Mouse (Mus musculus): ENCODE data around the gene Olfr1427. TPM values are rescaled to one million over a fixed set of nuclear protein-coding genes. Genes with fewer than 3 reads are reported as not detected.
"Not testable (repeated sequence)": the region's sequence is repeated elsewhere in the genome, so short reads cannot be mapped to it uniquely, and the experiment has no call there.

The Olfr1427 gene
- polyA plus RNA-seq, 1 experiment from 2014 or later = not detected

DNA sequence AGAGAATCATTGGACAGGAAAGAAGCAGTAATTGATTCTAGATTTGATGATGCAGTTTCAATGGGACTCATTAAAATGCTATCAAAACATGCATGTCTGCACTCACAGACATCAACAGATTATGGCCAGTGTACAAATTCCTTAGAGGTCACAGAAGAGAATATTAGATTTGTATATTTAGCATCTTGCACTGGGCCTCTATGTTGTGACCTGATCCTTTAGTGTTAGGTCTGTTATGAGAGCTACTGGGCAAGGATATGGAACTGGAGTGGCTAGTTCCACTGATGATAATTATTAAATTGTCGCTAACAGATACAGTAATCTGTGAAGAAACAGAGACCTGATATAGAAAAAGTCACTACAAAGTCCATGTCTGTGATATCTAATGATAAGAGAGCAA lies 11.2 kb downstream of the Olfr1427 start, which contains the start of gene Olfr1426:
Olfr1426 (minus strand) TSS at position 101 of the 400 bp plus-strand sequence.
- 66% methylated on average over 1 of the region's 1 CpGs for WGBS (ENCODE audit: insufficient replicate concordance)
- Histone ChIP-seq H3K4me2 (no peak within 1 kb of the TSS), H3K4me1 (ENCODE audit: control insufficient read depth, insufficient read depth, low read length) (no peaks in the 10 kb centered on the region), H3K9ac (ENCODE audit: low read depth, low read length) (no peak within 1 kb of the TSS), H3K9me3 (replicated peaks; ENCODE audit: control insufficient read depth, low read length) (no peaks in the 10 kb centered on the region), H3K36me3 (ENCODE audit: control insufficient read depth, insufficient read depth, low read length) (no peaks in the 10 kb centered on the region), H3K27ac (ENCODE audit: low read depth, low read length) (no peak within 1 kb of the TSS), H3K4me3 (ENCODE audit: low read depth, low read length) (no peak within 1 kb of the TSS), H3K27me3 (ENCODE audit: control insufficient read depth, insufficient read depth, low read length) (no peaks in the 10 kb centered on the region)
- ATAC-seq (replicated peaks; ENCODE audit: insufficient number of reproducible peaks, low FRiP score, low TSS enrichment) = no peak

DNA sequence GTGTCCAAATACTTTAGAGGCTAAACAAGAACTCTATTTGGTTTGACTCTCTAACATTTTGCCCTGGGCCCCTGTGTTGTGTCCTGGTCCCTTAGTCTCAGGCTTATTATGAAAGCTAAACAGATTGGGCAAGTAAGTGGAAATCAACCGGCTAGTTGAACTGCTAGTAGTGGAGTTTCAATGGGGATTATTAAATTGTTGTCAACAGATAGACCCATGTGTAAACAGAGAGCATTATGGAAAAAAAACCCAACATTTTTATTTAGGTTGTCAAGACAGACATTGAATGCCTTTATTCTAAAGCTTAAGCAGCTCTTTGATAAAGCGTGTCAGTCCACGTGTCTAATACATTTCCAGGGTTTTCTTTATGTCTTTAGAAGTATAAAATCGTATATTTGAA lies 25.5 kb downstream of the Olfr1427 start, which contains the start of gene Olfr1425:
Olfr1425 (minus strand) TSS at position 101 of the 400 bp plus-strand sequence.
- H3K4me3 ChIP-seq (ENCODE audit: low read depth, low read length); ATAC-seq (replicated peaks; ENCODE audit: insufficient number of reproducible peaks, low FRiP score, low TSS enrichment); H3K27me3 ChIP-seq (ENCODE audit: control insufficient read depth, insufficient read depth, low read length); H3K9me3 ChIP-seq (replicated peaks; ENCODE audit: control insufficient read depth, low read length); H3K27ac ChIP-seq (ENCODE audit: low read depth, low read length); H3K9ac ChIP-seq (ENCODE audit: low read depth, low read length); H3K36me3 ChIP-seq (ENCODE audit: control insufficient read depth, insufficient read depth, low read length); H3K4me2 ChIP-seq; H3K4me1 ChIP-seq (ENCODE audit: control insufficient read depth, insufficient read depth, low read length): not testable (repeated sequence)
- 80% methylated on average over 4 of the region's 4 CpGs for WGBS (ENCODE audit: insufficient replicate concordance)

DNA sequence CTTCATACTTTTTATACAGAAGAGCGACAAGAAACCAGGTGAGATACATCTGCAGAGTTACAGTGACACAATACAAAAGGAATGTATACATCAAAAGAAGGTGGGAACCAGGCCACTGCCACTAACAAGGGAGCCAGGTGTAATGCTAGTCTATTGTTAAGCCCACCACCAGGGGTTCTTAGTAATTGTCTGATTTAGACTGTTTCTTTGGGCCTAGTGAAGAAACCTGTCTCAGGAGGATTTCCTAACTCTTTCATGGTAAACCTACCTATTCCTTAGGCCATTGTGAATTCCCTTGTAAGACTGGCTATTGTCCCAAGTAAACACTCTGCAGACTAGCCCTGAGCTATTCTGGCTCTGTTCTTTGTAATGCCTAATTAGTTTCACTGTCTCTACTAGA lies 33.6 kb downstream of the Olfr1427 start:
- ATAC-seq (replicated peaks; ENCODE audit: insufficient number of reproducible peaks, low FRiP score, low TSS enrichment); H3K4me3 ChIP-seq (ENCODE audit: low read depth, low read length); H3K9me3 ChIP-seq (replicated peaks; ENCODE audit: control insufficient read depth, low read length); H3K4me1 ChIP-seq (ENCODE audit: control insufficient read depth, insufficient read depth, low read length); H3K27me3 ChIP-seq (ENCODE audit: control insufficient read depth, insufficient read depth, low read length); H3K27ac ChIP-seq (ENCODE audit: low read depth, low read length); H3K9ac ChIP-seq (ENCODE audit: low read depth, low read length); H3K4me2 ChIP-seq; H3K36me3 ChIP-seq (ENCODE audit: control insufficient read depth, insufficient read depth, low read length): not testable (repeated sequence)
- 76% methylated on average over 1 of the region's 1 CpGs for WGBS (ENCODE audit: insufficient replicate concordance)

DNA sequence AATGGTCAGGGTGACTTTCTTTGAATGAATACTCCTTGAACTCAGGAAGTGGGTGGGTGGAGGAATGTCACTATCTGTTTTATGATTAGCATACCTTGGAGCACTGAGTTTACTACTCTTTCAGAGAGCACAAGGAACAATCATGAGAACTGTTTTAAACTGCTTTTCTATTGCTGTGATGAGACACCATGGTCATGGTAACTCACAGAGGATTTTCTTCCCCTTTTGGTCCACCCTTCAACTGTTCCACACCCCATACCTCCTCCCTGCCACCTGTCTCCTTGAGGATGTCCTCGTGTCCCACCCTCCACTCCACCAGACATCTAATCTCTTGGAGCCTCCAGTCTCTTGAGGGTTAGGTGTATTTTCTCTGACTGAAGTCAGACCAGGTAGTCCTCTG lies 35.3 kb downstream of the Olfr1427 start:
- ATAC-seq (replicated peaks; ENCODE audit: insufficient number of reproducible peaks, low FRiP score, low TSS enrichment); H3K27ac ChIP-seq (ENCODE audit: low read depth, low read length); H3K27me3 ChIP-seq (ENCODE audit: control insufficient read depth, insufficient read depth, low read length); H3K4me2 ChIP-seq; H3K9me3 ChIP-seq (replicated peaks; ENCODE audit: control insufficient read depth, low read length); H3K4me3 ChIP-seq (ENCODE audit: low read depth, low read length); H3K4me1 ChIP-seq (ENCODE audit: control insufficient read depth, insufficient read depth, low read length); H3K9ac ChIP-seq (ENCODE audit: low read depth, low read length); H3K36me3 ChIP-seq (ENCODE audit: control insufficient read depth, insufficient read depth, low read length): not testable (repeated sequence)
- 48% methylated on average over 1 of the region's 1 CpGs for WGBS (ENCODE audit: insufficient replicate concordance)

DNA sequence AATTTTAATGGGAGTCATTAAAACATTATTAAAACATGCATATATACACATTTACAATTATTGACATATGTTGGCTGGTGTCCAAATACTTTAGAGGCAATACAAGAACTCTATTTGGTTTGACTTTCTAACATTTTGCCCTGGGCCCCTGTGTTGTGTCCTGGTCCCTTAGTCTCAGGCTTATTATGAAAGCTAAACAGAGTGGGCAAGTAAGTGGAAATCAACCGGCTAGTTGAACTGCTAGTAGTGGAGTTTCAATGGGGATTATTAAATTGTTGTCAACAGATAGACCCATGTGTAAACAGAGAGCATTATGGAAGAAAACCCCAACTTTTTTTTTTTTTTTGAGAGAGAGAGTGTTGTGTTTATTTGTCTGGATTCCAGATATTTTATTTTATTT lies 40.6 kb downstream of the Olfr1427 start, which contains the start of gene Olfr1424:
Olfr1424 (minus strand) TSS at position 101 of the 400 bp plus-strand sequence.
- H3K36me3 ChIP-seq (ENCODE audit: control insufficient read depth, insufficient read depth, low read length); H3K4me1 ChIP-seq (ENCODE audit: control insufficient read depth, insufficient read depth, low read length); H3K4me3 ChIP-seq (ENCODE audit: low read depth, low read length); H3K27me3 ChIP-seq (ENCODE audit: control insufficient read depth, insufficient read depth, low read length); H3K9ac ChIP-seq (ENCODE audit: low read depth, low read length); H3K9me3 ChIP-seq (replicated peaks; ENCODE audit: control insufficient read depth, low read length); H3K4me2 ChIP-seq; H3K27ac ChIP-seq (ENCODE audit: low read depth, low read length); ATAC-seq (replicated peaks; ENCODE audit: insufficient number of reproducible peaks, low FRiP score, low TSS enrichment): not testable (repeated sequence)
- WGBS (ENCODE audit: insufficient replicate concordance) = 83% methylated on average over 1 of the region's 1 CpGs

Other genes starting within 250 kb of the Olfr1427 start
- not detected in 2 replicates for gene Olfr1418, start 242.3 kb downstream of the Olfr1427 start, polyA plus RNA-seq (2014; fragmentation: Nextera tagmentation; extraction: Ambion mirVana)
- not detected in 2 replicates for gene Olfr1419, start 228.2 kb downstream of the Olfr1427 start, polyA plus RNA-seq (2014; fragmentation: Nextera tagmentation; extraction: Ambion mirVana)
- gene Olfr1420, start 216.8 kb downstream of the Olfr1427 start, polyA plus RNA-seq (2014; fragmentation: Nextera tagmentation; extraction: Ambion mirVana) = 0.29 TPM in 1 of 2 replicates, not detected in the other
- gene Patl1, start 190.9 kb downstream of the Olfr1427 start, polyA plus RNA-seq (2014; fragmentation: Nextera tagmentation; extraction: Ambion mirVana) = 22.9 and 23.3 TPM in 2 replicates
- 8.6 and 11.8 TPM in 2 replicates for gene Osbp, start 137.4 kb downstream of the Olfr1427 start, polyA plus RNA-seq (2014; fragmentation: Nextera tagmentation; extraction: Ambion mirVana)
- not detected in 2 replicates for gene Olfr1423, start 62.0 kb downstream of the Olfr1427 start, polyA plus RNA-seq (2014; fragmentation: Nextera tagmentation; extraction: Ambion mirVana)
- not detected in 2 replicates for gene Olfr1424, start 40.7 kb downstream of the Olfr1427 start, polyA plus RNA-seq (2014; fragmentation: Nextera tagmentation; extraction: Ambion mirVana)
- gene Olfr1425, start 25.6 kb downstream of the Olfr1427 start, polyA plus RNA-seq (2014; fragmentation: Nextera tagmentation; extraction: Ambion mirVana) = not detected in 2 replicates
- gene Olfr1426, start 11.3 kb downstream of the Olfr1427 start, polyA plus RNA-seq (2014; fragmentation: Nextera tagmentation; extraction: Ambion mirVana) = not detected in 2 replicates
- not detected in 2 replicates for gene Olfr1428, start 12.6 kb upstream of the Olfr1427 start, polyA plus RNA-seq (2014; fragmentation: Nextera tagmentation; extraction: Ambion mirVana)
- gene Olfr76, start 19.9 kb upstream of the Olfr1427 start, polyA plus RNA-seq (2014; fragmentation: Nextera tagmentation; extraction: Ambion mirVana) = not detected in 2 replicates
- not detected in 2 replicates for gene Olfr1555-ps1, start 66.8 kb upstream of the Olfr1427 start, polyA plus RNA-seq (2014; fragmentation: Nextera tagmentation; extraction: Ambion mirVana)
- gene Olfr1431, start 97.3 kb upstream of the Olfr1427 start, polyA plus RNA-seq (2014; fragmentation: Nextera tagmentation; extraction: Ambion mirVana) = not detected in 2 replicates
- not detected in 2 replicates for gene Olfr1432, start 129.3 kb upstream of the Olfr1427 start, polyA plus RNA-seq (2014; fragmentation: Nextera tagmentation; extraction: Ambion mirVana)
- not detected in 2 replicates for gene Olfr262, start 138.3 kb upstream of the Olfr1427 start, polyA plus RNA-seq (2014; fragmentation: Nextera tagmentation; extraction: Ambion mirVana)
- gene Olfr235, start 157.7 kb upstream of the Olfr1427 start, polyA plus RNA-seq (2014; fragmentation: Nextera tagmentation; extraction: Ambion mirVana) = not detected in 2 replicates
- not detected in 2 replicates for gene Olfr1434, start 176.5 kb upstream of the Olfr1427 start, polyA plus RNA-seq (2014; fragmentation: Nextera tagmentation; extraction: Ambion mirVana)
- gene Olfr1436, start 195.8 kb upstream of the Olfr1427 start, polyA plus RNA-seq (2014; fragmentation: Nextera tagmentation; extraction: Ambion mirVana) = not detected in 2 replicates
- not detected in 2 replicates for gene Olfr1437, start 221.8 kb upstream of the Olfr1427 start, polyA plus RNA-seq (2014; fragmentation: Nextera tagmentation; extraction: Ambion mirVana)
- not detected in 2 replicates for gene Olfr1438-ps1, start 232.6 kb upstream of the Olfr1427 start, polyA plus RNA-seq (2014; fragmentation: Nextera tagmentation; extraction: Ambion mirVana)

Data from heart, embryonic 11.5 days (tissue).